Mouse (Mus musculus) CH12.LX (cell line): ENCODE data around the gene Dnajb4.

Experiments
- CHD1 ChIP-seq: IDR thresholded peaks from 2 replicates; pipeline ENCODE4 v1.6.1; 2012; ENCODE audit warnings: low read depth, low read length, improper control_type of control experiment, inconsistent platforms
- CTCF ChIP-seq, 2 experiments: IDR thresholded peaks in 1 of 2; conservative IDR thresholded peaks in 1 of 2; 2 replicates each; pipeline ENCODE4 v1.5.1; 2011 to 2012; ENCODE audit warnings: low read depth in 2 of 2, low read length in 2 of 2, improper control_type of control experiment in 1 of 2, inconsistent platforms in 1 of 2, mild to moderate bottlenecking in 1 of 2, moderate library complexity in 1 of 2
- MAX ChIP-seq: IDR thresholded peaks from 2 replicates; pipeline ENCODE4 v1.6.1; 2011; ENCODE audit warnings: low read length, improper control_type of control experiment
- USF2 ChIP-seq: conservative IDR thresholded peaks from 2 replicates; pipeline ENCODE4 v1.6.1; 2011; ENCODE audit warnings: low read depth, low read length, improper control_type of control experiment
- ZC3H11A ChIP-seq: IDR thresholded peaks from 2 replicates; pipeline ENCODE4 v1.6.1; 2012; ENCODE audit warnings: low read depth, mild to moderate bottlenecking, inconsistent platforms, low read length, improper control_type of control experiment

GRCm38 (mm10) chr3:152153152-152153551 lies 57.0 kb downstream of the Dnajb4 start:
- TF ChIP-seq ZC3H11A = no peak
- no peak for TF ChIP-seq CHD1
- TF ChIP-seq CTCF (conservative IDR thresholded peaks at IDR 0.05 in 1 of 2, IDR thresholded peaks at IDR 0.05 in 1 of 2; ENCODE audit: low read depth in 2 of 2, low read length in 2 of 2) = no peak
- no peak for TF ChIP-seq USF2
- TF ChIP-seq MAX = no peak
